Mouse (Mus musculus): ENCODE measurements around the gene Slc18a2. TPM values are rescaled to one million over a fixed set of nuclear protein-coding genes. Genes with fewer than 3 reads are reported as not detected.
A peak's percentile ranks its signal among the peaks of the same experiment; 100 is the strongest.

The Slc18a2 gene
- polyA plus RNA-seq, 1 experiment = 1.6 TPM

GRCm38 (mm10) chr19:59252651-59253050 is 8.0 kb upstream of the Slc18a2 start:
- Histone ChIP-seq H3K36me3 (ENCODE audit: control insufficient read depth, insufficient read depth, low read length) (no peaks in the 10 kb centered on the region), H3K27me3 (replicated peaks; ENCODE audit: control insufficient read depth, insufficient read depth, low read length) (no peaks in the 10 kb centered on the region), H3K4me1 (ENCODE audit: control insufficient read depth, insufficient read depth, low read length) (no peaks in the 10 kb centered on the region), H3K27ac (ENCODE audit: insufficient read depth, low read depth, low read length) (no peak overlapping the region), H3K4me3 (ENCODE audit: insufficient read depth, low read depth, low read length) (no peak overlapping the region)
- 70% methylated on average over 2 of the region's 2 CpGs for whole genome bisulfite sequencing
- TF ChIP-seq POLR2A (IDR thresholded peaks at IDR 0.05; ENCODE audit: low read depth, low read length) (no peak), CTCF (conservative IDR thresholded peaks at IDR 0.05; ENCODE audit: insufficient read depth, insufficient read length, low read depth, low read length) (no peak)
- no peak for DNase-seq

GRCm38 (mm10) chr19:59259633-59260032 is 1.1 kb upstream of the Slc18a2 start:
- H3K36me3 ChIP-seq (ENCODE audit: control insufficient read depth, insufficient read depth, low read length) = no peaks in the 10 kb centered on the region
- H3K4me3 ChIP-seq (ENCODE audit: insufficient read depth, low read depth, low read length) = no peak overlapping the region
- 77% methylated on average over 5 of the region's 5 CpGs for WGBS

GRCm38 (mm10) chr19:59261604-59262003 is 908 bp downstream of the Slc18a2 start:
- DNase-seq = peak; percentile 2
- TF ChIP-seq CTCF (conservative IDR thresholded peaks at IDR 0.05; ENCODE audit: insufficient read depth, insufficient read length, low read depth, low read length) = no peak
- no peak for TF ChIP-seq POLR2A (IDR thresholded peaks at IDR 0.05; ENCODE audit: low read depth, low read length)
- Histone ChIP-seq H3K36me3 (ENCODE audit: control insufficient read depth, insufficient read depth, low read length) (no peaks in the 10 kb centered on the region), H3K27me3 (replicated peaks; ENCODE audit: control insufficient read depth, insufficient read depth, low read length) (no peaks in the 10 kb centered on the region), H3K27ac (ENCODE audit: insufficient read depth, low read depth, low read length) (no peak overlapping the region), H3K4me1 (ENCODE audit: control insufficient read depth, insufficient read depth, low read length) (no peaks in the 10 kb centered on the region), H3K4me3 (ENCODE audit: insufficient read depth, low read depth, low read length) (no peak overlapping the region)
- 46% methylated on average over 7 of the region's 7 CpGs for WGBS

More at GRCm38 (mm10) chr19:59259633-59260032, 1.1 kb upstream of the Slc18a2 start:
- H3K4me1 ChIP-seq (ENCODE audit: control insufficient read depth, insufficient read depth, low read length) = no peaks in the 10 kb centered on the region
- TF ChIP-seq CTCF (conservative IDR thresholded peaks at IDR 0.05; ENCODE audit: insufficient read depth, insufficient read length, low read depth, low read length) (no peak), POLR2A (IDR thresholded peaks at IDR 0.05; ENCODE audit: low read depth, low read length) (no peak)
- no peak for DNase-seq
- H3K27ac ChIP-seq (ENCODE audit: insufficient read depth, low read depth, low read length) = no peak overlapping the region
- no peaks in the 10 kb centered on the region for H3K27me3 ChIP-seq (replicated peaks; ENCODE audit: control insufficient read depth, insufficient read depth, low read length)

DNA sequence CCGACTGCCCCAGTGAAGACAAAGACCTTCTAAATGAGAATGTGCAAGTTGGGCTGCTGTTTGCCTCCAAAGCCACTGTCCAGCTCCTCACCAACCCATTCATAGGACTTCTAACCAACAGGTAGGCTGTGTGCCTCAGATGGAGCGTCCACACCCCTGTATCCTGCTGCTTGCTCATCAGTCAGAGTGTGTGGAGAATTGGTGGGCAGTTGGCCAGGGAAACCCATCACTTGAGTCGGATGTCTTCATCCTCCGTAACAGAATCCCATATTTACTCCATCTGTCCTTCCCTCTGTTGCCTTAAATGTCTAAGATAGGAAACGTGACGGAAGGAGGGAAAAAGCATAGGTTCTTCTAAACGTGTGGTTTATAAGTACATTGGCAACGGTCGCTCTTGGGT is 2.5 kb downstream of the Slc18a2 start:
- no peak for DNase-seq
- WGBS = 84% methylated on average over 9 of the region's 9 CpGs
- Histone ChIP-seq H3K4me3 (ENCODE audit: insufficient read depth, low read depth, low read length) (no peak overlapping the region), H3K27me3 (replicated peaks; ENCODE audit: control insufficient read depth, insufficient read depth, low read length) (no peaks in the 10 kb centered on the region), H3K36me3 (ENCODE audit: control insufficient read depth, insufficient read depth, low read length) (no peaks in the 10 kb centered on the region), H3K4me1 (ENCODE audit: control insufficient read depth, insufficient read depth, low read length) (no peaks in the 10 kb centered on the region), H3K27ac (ENCODE audit: insufficient read depth, low read depth, low read length) (no peak overlapping the region)
- TF ChIP-seq POLR2A (IDR thresholded peaks at IDR 0.05; ENCODE audit: low read depth, low read length) (no peak), CTCF (conservative IDR thresholded peaks at IDR 0.05; ENCODE audit: insufficient read depth, insufficient read length, low read depth, low read length) (no peak)

- TF ChIP-seq POLR2A (IDR thresholded peaks at IDR 0.05; ENCODE audit: low read depth, low read length) (no peak), CTCF (conservative IDR thresholded peaks at IDR 0.05; ENCODE audit: insufficient read depth, insufficient read length, low read depth, low read length) (no peak)
- WGBS = 83% methylated on average over 9 of the region's 9 CpGs
These were observed 4.3 kb downstream of the Slc18a2 start for GRCm38 (mm10) chr19:59264838-59265532.

GRCm38 (mm10) chr19:59265907-59266306 is 5.2 kb downstream of the Slc18a2 start:
- no peak overlapping the region for H3K4me3 ChIP-seq (ENCODE audit: insufficient read depth, low read depth, low read length)
- DNase-seq = no peak
- no peak overlapping the region for H3K27ac ChIP-seq (ENCODE audit: insufficient read depth, low read depth, low read length)
- TF ChIP-seq POLR2A (IDR thresholded peaks at IDR 0.05; ENCODE audit: low read depth, low read length) (no peak), CTCF (conservative IDR thresholded peaks at IDR 0.05; ENCODE audit: insufficient read depth, insufficient read length, low read depth, low read length) (no peak)
- H3K4me1 ChIP-seq (ENCODE audit: control insufficient read depth, insufficient read depth, low read length) = no peaks in the 10 kb centered on the region
- H3K27me3 ChIP-seq (replicated peaks; ENCODE audit: control insufficient read depth, insufficient read depth, low read length) = no peaks in the 10 kb centered on the region
- WGBS = 80% methylated on average over 6 of the region's 6 CpGs
- no peaks in the 10 kb centered on the region for H3K36me3 ChIP-seq (ENCODE audit: control insufficient read depth, insufficient read depth, low read length)

More at GRCm38 (mm10) chr19:59264838-59265532, 4.3 kb downstream of the Slc18a2 start:
- no peaks in the 10 kb centered on the region for H3K36me3 ChIP-seq (ENCODE audit: control insufficient read depth, insufficient read depth, low read length)
- no peak for DNase-seq
- no peaks in the 10 kb centered on the region for H3K4me1 ChIP-seq (ENCODE audit: control insufficient read depth, insufficient read depth, low read length)
- H3K27me3 ChIP-seq (replicated peaks; ENCODE audit: control insufficient read depth, insufficient read depth, low read length) = no peaks in the 10 kb centered on the region
- H3K4me3 ChIP-seq (ENCODE audit: insufficient read depth, low read depth, low read length) = no peak overlapping the region
- H3K27ac ChIP-seq (ENCODE audit: insufficient read depth, low read depth, low read length) = no peak overlapping the region

DNA sequence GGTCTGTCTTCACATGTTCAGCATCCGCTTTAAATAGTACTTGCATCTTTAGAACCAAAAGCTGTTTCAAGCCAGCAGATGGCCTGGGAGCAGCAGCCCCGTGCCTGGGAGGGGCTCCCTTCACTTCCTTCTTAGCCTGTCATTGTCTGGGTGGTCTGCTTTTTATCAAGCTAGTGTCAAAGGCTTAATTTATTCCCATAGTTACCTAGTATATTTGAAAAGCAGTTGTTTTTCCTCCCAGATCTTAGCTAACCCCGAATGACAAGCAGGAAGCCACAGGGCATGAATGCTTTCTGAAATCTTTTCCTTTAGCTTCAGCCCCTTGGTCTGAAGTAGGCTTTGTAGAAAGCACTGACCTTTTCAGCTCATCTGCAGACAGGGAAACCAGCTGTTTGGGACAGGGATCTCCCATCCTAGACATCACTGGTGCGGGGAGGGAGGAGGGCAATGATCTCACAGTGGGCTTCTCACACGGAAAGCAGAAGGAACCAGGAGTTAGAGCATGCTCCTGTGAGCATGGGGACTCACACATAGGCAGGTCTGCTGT is 6.8 kb downstream of the Slc18a2 start:
- Histone ChIP-seq H3K4me1 (ENCODE audit: control insufficient read depth, insufficient read depth, low read length) (no peaks in the 10 kb centered on the region), H3K27ac (ENCODE audit: insufficient read depth, low read depth, low read length) (no peak overlapping the region), H3K4me3 (ENCODE audit: insufficient read depth, low read depth, low read length) (no peak overlapping the region), H3K36me3 (ENCODE audit: control insufficient read depth, insufficient read depth, low read length) (no peaks in the 10 kb centered on the region), H3K27me3 (replicated peaks; ENCODE audit: control insufficient read depth, insufficient read depth, low read length) (no peaks in the 10 kb centered on the region)
- DNase-seq = no peak
- TF ChIP-seq POLR2A (IDR thresholded peaks at IDR 0.05; ENCODE audit: low read depth, low read length) (no peak), CTCF (conservative IDR thresholded peaks at IDR 0.05; ENCODE audit: insufficient read depth, insufficient read length, low read depth, low read length) (no peak)
- WGBS = 22% methylated on average over 5 of the region's 5 CpGs

Data from kidney, adult 2 months (tissue).